Mouse (Mus musculus) C2C12 (cell line): Measurements from ENCODE around the gene Gdpd2.

Experiments
- CEBPB ChIP-seq: IDR thresholded peaks from one replicate; pipeline ENCODE4 v1.6.1; 2011; ENCODE audit warnings: low read depth, mild to moderate bottlenecking, control low read depth, moderate library complexity
- CTCF ChIP-seq: IDR thresholded peaks from one replicate; pipeline ENCODE4 v1.5.1; 2011; ENCODE audit not compliant: control insufficient read depth, insufficient read depth, insufficient read length
- MAX ChIP-seq: IDR thresholded peaks from one replicate; pipeline ENCODE4 v1.6.1; 2011; ENCODE audit warnings: mild to moderate bottlenecking, control low read depth
- USF1 ChIP-seq: IDR thresholded peaks from one replicate; pipeline ENCODE4 v1.6.1; 2011; ENCODE audit warnings: low read depth, mild to moderate bottlenecking, control low read depth, moderate library complexity

- no peak for TF ChIP-seq USF1
- no peak for TF ChIP-seq CTCF
- TF ChIP-seq MAX: no peak
- no peak for TF ChIP-seq CEBPB
These were observed 37.7 kb downstream of the Gdpd2 start, which contains the start of gene Dlg3 for GRCm38 (mm10) chrX:100767181-100767884.
